Mouse (Mus musculus) kidney, adult 2 months (tissue): ENCODE data around the gene Sox30. TPM values are rescaled to one million over a fixed set of nuclear protein-coding genes. Genes with fewer than 3 reads are reported as not detected.

Source experiments
- DNase-seq: peaks from one replicate; pipeline ENCODE4 v3.0.0; 2021
- H3K27ac ChIP-seq: fragments of 200-500 bp; 2 replicates; pipeline ENCODE4 v1.5.1; 2012; ENCODE audit warnings: low read depth, low read length, control low read depth, inconsistent platforms; ENCODE audit not compliant: insufficient read depth
- H3K27me3 ChIP-seq: fragments of 200-500 bp; replicated peaks from 2 replicates; pipeline ENCODE4 v1.6.1; 2012; ENCODE audit warnings: mild to moderate bottlenecking, moderate library complexity, low read length, inconsistent platforms; ENCODE audit not compliant: control insufficient read depth, insufficient read depth
- H3K36me3 ChIP-seq: fragments of 200-500 bp; 2 replicates; pipeline ENCODE4 v1.6.1; 2012; ENCODE audit warnings: mild to moderate bottlenecking, moderate library complexity, low read length, inconsistent platforms; ENCODE audit not compliant: control insufficient read depth, insufficient read depth
- H3K4me1 ChIP-seq: fragments of 200-500 bp; 2 replicates; pipeline ENCODE4 v1.6.1; 2011; ENCODE audit warnings: low read length; ENCODE audit not compliant: control insufficient read depth, insufficient read depth
- H3K4me3 ChIP-seq: fragments of 200-500 bp; 2 replicates; pipeline ENCODE4 v1.5.1; 2011; ENCODE audit warnings: mild to moderate bottlenecking, low read depth, low read length, control low read depth; ENCODE audit not compliant: insufficient read depth
- CTCF ChIP-seq: fragments of 200-500 bp; conservative IDR thresholded peaks from 2 replicates; pipeline ENCODE4 v1.5.1; 2011; ENCODE audit warnings: low read depth, mild to moderate bottlenecking, control low read depth, low read length, moderate library complexity, mixed read lengths; ENCODE audit not compliant: insufficient read depth, insufficient read length
- POLR2A ChIP-seq: fragments of 200-500 bp; IDR thresholded peaks from one replicate; pipeline ENCODE4 v1.6.1; 2011; ENCODE audit warnings: low read depth, low read length, control low read depth
- WGBS: fragments of 180-500 bp; shearing (Covaris S2); methylation state at CpG from one replicate; pipeline ENCODE4 v1.1.7; 2018; 5-methylcytosine and 5-hydroxymethylcytosine counted together
- polyA plus RNA-seq: library from polyadenylated mRNA; depleted of rRNA; stranded (reverse); fragments of >200 nt; gene quantifications from 2 replicates; pipeline ENCODE4 v1.2.3, GENCODE M21; 2012

Gene Sox30
- polyA plus RNA-seq, 1 experiment, result 0.11 TPM

DNA sequence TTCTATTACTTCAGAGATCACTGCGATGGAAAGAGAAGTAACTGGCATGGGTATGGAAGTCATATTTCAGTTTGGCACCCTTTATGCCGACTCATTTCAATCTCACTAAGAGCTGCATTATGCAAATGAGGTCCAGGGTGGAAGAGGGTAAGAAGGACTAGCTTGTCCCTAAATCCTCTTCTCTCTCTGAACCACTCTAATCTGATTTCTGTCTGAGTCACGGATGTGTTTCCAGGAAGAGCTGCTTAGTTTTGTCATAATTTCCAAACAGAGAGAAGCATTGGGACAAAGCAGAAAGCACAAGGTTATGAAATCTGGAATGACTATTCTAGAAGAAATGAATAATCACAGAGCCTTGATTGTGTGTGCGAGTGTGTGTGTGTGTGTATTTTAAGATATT is 13.2 kb upstream of the Sox30 start:
- no peak overlapping the region for H3K27ac ChIP-seq
- H3K4me1 ChIP-seq, result no peaks in the 10 kb centered on the region
- no peak for TF ChIP-seq POLR2A
- no peak for TF ChIP-seq CTCF
- DNase-seq, result no peak
- H3K36me3 ChIP-seq, result no peaks in the 10 kb centered on the region
- 77% methylated on average over 4 of the region's 4 CpGs for WGBS
- H3K4me3 ChIP-seq, result no peak overlapping the region
- H3K27me3 ChIP-seq, result no peaks in the 10 kb centered on the region

GRCm38 (mm10) chr11:45968466-45968865 is 11.6 kb upstream of the Sox30 start:
- WGBS, result 90% methylated on average over 3 of the region's 3 CpGs

GRCm38 (mm10) chr11:45973635-45974034 is 6.5 kb upstream of the Sox30 start:
- H3K4me1 ChIP-seq, result no peaks in the 10 kb centered on the region
- no peaks in the 10 kb centered on the region for H3K27me3 ChIP-seq
- DNase-seq, result no peak
- WGBS, result 85% methylated on average over 5 of the region's 5 CpGs
- no peaks in the 10 kb centered on the region for H3K36me3 ChIP-seq
- H3K4me3 ChIP-seq, result no peak overlapping the region
- TF ChIP-seq POLR2A (no peak), CTCF (no peak)
- no peak overlapping the region for H3K27ac ChIP-seq

More at GRCm38 (mm10) chr11:45968466-45968865, 11.6 kb upstream of the Sox30 start:
- H3K27me3 ChIP-seq, result no peaks in the 10 kb centered on the region
- H3K4me3 ChIP-seq, result no peak overlapping the region
- no peak overlapping the region for H3K27ac ChIP-seq
- no peak for DNase-seq
- H3K36me3 ChIP-seq, result no peaks in the 10 kb centered on the region
- no peaks in the 10 kb centered on the region for H3K4me1 ChIP-seq
- TF ChIP-seq CTCF (no peak), POLR2A (no peak)

- H3K4me3 ChIP-seq, result no peak overlapping the region
- no peaks in the 10 kb centered on the region for H3K4me1 ChIP-seq
- H3K36me3 ChIP-seq, result no peaks in the 10 kb centered on the region
- TF ChIP-seq CTCF, result no peak
- no peak for TF ChIP-seq POLR2A
- H3K27me3 ChIP-seq, result no peaks in the 10 kb centered on the region
- no peak for DNase-seq
- no peak overlapping the region for H3K27ac ChIP-seq
- WGBS, result 91% methylated on average over 8 of the region's 8 CpGs
These were observed 5.6 kb upstream of the Sox30 start for GRCm38 (mm10) chr11:45974466-45974865.

DNA sequence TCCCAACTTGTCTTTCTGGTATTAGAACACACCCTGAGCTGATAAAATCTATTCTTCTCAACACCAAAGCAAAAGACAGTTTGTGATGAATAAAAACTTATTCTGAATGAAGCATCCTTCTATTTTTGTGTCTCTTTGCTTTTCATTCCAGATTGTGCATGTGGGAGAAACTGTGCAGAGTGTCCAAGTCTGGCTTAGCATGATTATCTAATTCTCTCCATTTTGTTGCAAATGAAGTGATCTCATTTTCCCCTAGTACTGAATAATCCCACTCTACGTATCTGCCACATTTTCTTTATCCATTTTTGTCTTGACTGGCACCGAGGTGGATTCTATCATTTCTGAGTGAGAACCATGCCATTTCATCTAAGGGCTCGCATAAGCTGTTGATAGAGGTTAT is 4.0 kb upstream of the Sox30 start:
- WGBS, result 90% methylated on average over 3 of the region's 3 CpGs
- H3K27me3 ChIP-seq, result no peaks in the 10 kb centered on the region
- no peak for TF ChIP-seq POLR2A
- no peak for TF ChIP-seq CTCF

GRCm38 (mm10) chr11:45980893-45981253 is 763 bp downstream of the Sox30 start:
- no peaks in the 10 kb centered on the region for H3K27me3 ChIP-seq
- WGBS, result 40% methylated on average over 19 of the region's 19 CpGs
- H3K36me3 ChIP-seq, result no peaks in the 10 kb centered on the region
- no peak overlapping the region for H3K27ac ChIP-seq
- no peak for DNase-seq
- TF ChIP-seq CTCF, result no peak
- TF ChIP-seq POLR2A, result no peak
- no peaks in the 10 kb centered on the region for H3K4me1 ChIP-seq
- H3K4me3 ChIP-seq, result peak overlapping the region; percentile 74

More for the DNA sequence above, 4.0 kb upstream of the Sox30 start:
- DNase-seq, result no peak
- Histone ChIP-seq H3K27ac (no peak overlapping the region), H3K4me3 (no peak overlapping the region), H3K4me1 (no peaks in the 10 kb centered on the region), H3K36me3 (no peaks in the 10 kb centered on the region)

- Histone ChIP-seq H3K4me3 (no peak overlapping the region), H3K27me3 (no peaks in the 10 kb centered on the region), H3K36me3 (no peaks in the 10 kb centered on the region), H3K4me1 (no peaks in the 10 kb centered on the region), H3K27ac (no peak overlapping the region)
- WGBS, result 6% methylated on average over 16 of the region's 16 CpGs
- DNase-seq, result no peak
- TF ChIP-seq POLR2A (no peak), CTCF (no peak)
These were observed 11.5 kb downstream of the Sox30 start for GRCm38 (mm10) chr11:45991604-45992003.

GRCm38 (mm10) chr11:45992087-45992486 is 12.0 kb downstream of the Sox30 start:
- Histone ChIP-seq H3K4me1 (no peaks in the 10 kb centered on the region), H3K4me3 (no peak overlapping the region), H3K27me3 (no peaks in the 10 kb centered on the region), H3K36me3 (no peaks in the 10 kb centered on the region), H3K27ac (no peak overlapping the region)
- no peak for TF ChIP-seq CTCF
- TF ChIP-seq POLR2A, result no peak
- no peak for DNase-seq
- WGBS, result 60% methylated on average over 13 of the region's 13 CpGs
